ENCODE assay signal across 18 mouse cellular contexts in genomic region chr2:180342189-180342588, GRCm38 (mm10). TPM values are rescaled to one million over a fixed set of nuclear protein-coding genes. Genes with fewer than 3 reads are reported as not detected.
DNase-seq lines count a peak whose midpoint lies in the region; ATAC-seq lines count a peak whose summit lies in the region.
"Had no signal": no experiment of that assay in that cellular context is flagged by ENCODE, and none has a peak within 500 bp of the region (broad histone marks: within the 10 kb centered on the region; RNA-seq: fewer than 3 reads in every experiment).

No protein-coding gene starts in this region.

- H3K4me3 ChIP-seq in kidney, embryonic 14.5 days (ENCODE audit: low read length) = no peak overlapping the region
- no peak overlapping the region for H3K4me3 ChIP-seq in kidney, embryonic 15.5 days (replicated peaks)
- no peak overlapping the region for H3K4me3 ChIP-seq in liver, embryonic 13.5 days (replicated peaks)
- no peak overlapping the region for H3K4me3 ChIP-seq in limb, embryonic 10.5 days
- H3K4me3 ChIP-seq: forebrain, embryonic 15.5 days; liver, embryonic 15.5 days; midbrain, embryonic 12.5 days had no signal

- no peaks in the 10 kb centered on the region for H3K9me3 ChIP-seq in kidney, embryonic 14.5 days (ENCODE audit: control insufficient read depth, low read length)
- no peaks in the 10 kb centered on the region for H3K9me3 ChIP-seq in kidney, embryonic 15.5 days (replicated peaks)
- no peaks in the 10 kb centered on the region for H3K9me3 ChIP-seq in liver, embryonic 13.5 days (replicated peaks)
- H3K9me3 ChIP-seq in limb, embryonic 10.5 days (replicated peaks) = no peaks in the 10 kb centered on the region
- H3K9me3 ChIP-seq: forebrain, embryonic 15.5 days; liver, embryonic 15.5 days; midbrain, embryonic 12.5 days had no signal

- ATAC-seq in kidney, embryonic 14.5 days (ENCODE audit: low FRiP score, low TSS enrichment) = no peak
- ATAC-seq in kidney, embryonic 15.5 days (replicated peaks; ENCODE audit: low FRiP score) = no peak
- no peak for ATAC-seq in liver, embryonic 13.5 days (ENCODE audit: low read depth)
- ATAC-seq: forebrain, embryonic 15.5 days; hindbrain, postnatal 0 days had no signal

- H3K4me2 ChIP-seq in kidney, embryonic 14.5 days (replicated peaks; ENCODE audit: low read depth, low read length) = no peak overlapping the region
- H3K4me2 ChIP-seq in kidney, embryonic 15.5 days = no peak overlapping the region
- H3K4me2 ChIP-seq in liver, embryonic 13.5 days = no peak overlapping the region
- H3K4me2 ChIP-seq: forebrain, embryonic 15.5 days; liver, embryonic 15.5 days; midbrain, embryonic 12.5 days had no signal

- DNase-seq in adrenal gland, adult 2 months = peak; percentile 8
- DNase-seq in adrenal gland, postnatal 4 days (ENCODE audit: low spot score in 2 of 2) = no peak
- peak; percentile 29 for DNase-seq in A20 (ENCODE audit: low read depth, low spot score)
- DNase-seq in liver, embryonic 13.5 days = no peak
- DNase-seq in right cerebral cortex, postnatal 25 days = no peak
- DNase-seq in limb, embryonic 10.5 days (ENCODE audit: low spot score) = no peak
- DNase-seq: cerebellum, adult 8-10 months; heart, postnatal 10 days; kidney, postnatal 10 days; thymus, postnatal 14 days had no signal

- WGBS in kidney, embryonic 14.5 days = 53% methylated on average over 2 of the region's 2 CpGs
- WGBS in kidney, embryonic 15.5 days = 51% methylated on average over 2 of the region's 2 CpGs
- WGBS in liver, embryonic 13.5 days (ENCODE audit: insufficient replicate concordance) = 13% methylated on average over 2 of the region's 2 CpGs
- 51% methylated on average over 2 of the region's 2 CpGs for WGBS in limb, embryonic 10.5 days

- H3K36me3 ChIP-seq in kidney, embryonic 14.5 days (ENCODE audit: control insufficient read depth, insufficient read depth, low read length) = no peaks in the 10 kb centered on the region
- H3K36me3 ChIP-seq in kidney, embryonic 15.5 days = no peaks in the 10 kb centered on the region
- no peaks in the 10 kb centered on the region for H3K36me3 ChIP-seq in liver, embryonic 13.5 days
- H3K36me3 ChIP-seq in limb, embryonic 10.5 days = no peaks in the 10 kb centered on the region
- H3K36me3 ChIP-seq: forebrain, embryonic 15.5 days; liver, embryonic 15.5 days; midbrain, embryonic 12.5 days had no signal

- H3K9ac ChIP-seq in kidney, embryonic 14.5 days (ENCODE audit: low read depth, low read length) = no peak overlapping the region
- no peak overlapping the region for H3K9ac ChIP-seq in kidney, embryonic 15.5 days
- H3K9ac ChIP-seq in liver, embryonic 13.5 days = no peak overlapping the region
- H3K9ac ChIP-seq: forebrain, embryonic 15.5 days; liver, embryonic 15.5 days; midbrain, embryonic 12.5 days had no signal

- H3K27ac ChIP-seq in kidney, embryonic 14.5 days (ENCODE audit: low read depth, low read length) = 0 out of 2 replicates have a peak overlapping the region, but pooled peaks have one; percentile 2
- no peak overlapping the region for H3K27ac ChIP-seq in kidney, embryonic 15.5 days
- H3K27ac ChIP-seq in liver, embryonic 13.5 days = 0 out of 2 replicates have a peak overlapping the region, but pooled peaks have one; percentile 29
- H3K27ac ChIP-seq in limb, embryonic 10.5 days = no peak overlapping the region
- H3K27ac ChIP-seq: forebrain, embryonic 15.5 days; hindbrain, postnatal 0 days; liver, embryonic 15.5 days; midbrain, embryonic 12.5 days had no signal

- H3K27me3 ChIP-seq in kidney, embryonic 14.5 days (ENCODE audit: control insufficient read depth, insufficient read depth, low read length) = peaks cover 8% of the 10 kb centered on the region; the same call in 1 of the 2 replicates
- peaks cover 34% of the 10 kb centered on the region for H3K27me3 ChIP-seq in kidney, embryonic 15.5 days
- peaks cover 19% of the 10 kb centered on the region for H3K27me3 ChIP-seq in liver, embryonic 13.5 days
- peaks cover 28% of the 10 kb centered on the region for H3K27me3 ChIP-seq in limb, embryonic 10.5 days (ENCODE audit: low read depth, poor library complexity, severe bottlenecking)

- peaks cover 4% of the 10 kb centered on the region; the same call in 1 of the 2 replicates for H3K4me1 ChIP-seq in kidney, embryonic 14.5 days (ENCODE audit: control insufficient read depth, insufficient read depth, low read length)
- H3K4me1 ChIP-seq in kidney, embryonic 15.5 days = peaks cover 32% of the 10 kb centered on the region
- H3K4me1 ChIP-seq in liver, embryonic 13.5 days (replicated peaks) = peaks cover 11% of the 10 kb centered on the region
- H3K4me1 ChIP-seq in limb, embryonic 10.5 days = peaks cover 21% of the 10 kb centered on the region
- H3K4me1 ChIP-seq: forebrain, embryonic 15.5 days had no signal

RNA-seq across cellular contexts. Expression of gene Gata5, which starts 7.7 kb away (rescaled TPM):
- total RNA-seq in adrenal gland, adult 2 months (2021) = under 1 TPM; 0.09 to 0.28 TPM
- polyA plus RNA-seq in adrenal gland, adult 2 months (2012; rRNA removed) = 0.25 and 0.31 TPM in 2 replicates
- total RNA-seq in adrenal gland, postnatal 4 days (2021) = under 1 TPM; 0.45 to 0.65 TPM
- 3.5 and 4.5 TPM in 2 replicates for polyA plus RNA-seq in kidney, embryonic 14.5 days (2014; fragmentation: Nextera tagmentation; extraction: Ambion mirVana)
- 3.0 and 4.7 TPM in 2 replicates for polyA plus RNA-seq in kidney, embryonic 15.5 days (2015; fragmentation: Nextera tagmentation; extraction: Ambion mirVana)
- 0.76 and 0.90 TPM in 2 replicates for polyA plus RNA-seq in liver, embryonic 13.5 days (2015; fragmentation: Nextera tagmentation; extraction: Ambion mirVana)
- polyA plus RNA-seq in limb, embryonic 10.5 days (2016; fragmentation: Nextera tagmentation; extraction: Ambion mirVana) = 0.83 and 2.8 TPM in 2 replicates
- total RNA-seq: gastrocnemius, adult 18-20 months; hindbrain, postnatal 0 days; left cerebral cortex, postnatal 25 days had no signal
- polyA plus RNA-seq: forebrain, embryonic 15.5 days; hindbrain, postnatal 0 days; midbrain, embryonic 12.5 days had no signal

RNA-seq across cellular contexts. Expression of gene Rbbp8nl, which starts 52.5 kb away (rescaled TPM):
- not detected for total RNA-seq in adrenal gland, adult 2 months (2021)
- not detected in 2 replicates for polyA plus RNA-seq in adrenal gland, adult 2 months (2012; rRNA removed)
- not detected for total RNA-seq in adrenal gland, postnatal 4 days (2021)
- 0.37 and 1.1 TPM in 2 replicates for polyA plus RNA-seq in kidney, embryonic 14.5 days (2014; fragmentation: Nextera tagmentation; extraction: Ambion mirVana)
- 0.84 and 0.87 TPM in 2 replicates for polyA plus RNA-seq in kidney, embryonic 15.5 days (2015; fragmentation: Nextera tagmentation; extraction: Ambion mirVana)
- polyA plus RNA-seq in liver, embryonic 13.5 days (2015; fragmentation: Nextera tagmentation; extraction: Ambion mirVana) = not detected in 2 replicates
- 0.50 and 0.78 TPM in 2 replicates for polyA plus RNA-seq in limb, embryonic 10.5 days (2016; fragmentation: Nextera tagmentation; extraction: Ambion mirVana)
- total RNA-seq: gastrocnemius, adult 18-20 months; heart, postnatal 10 days; hindbrain, postnatal 0 days; left cerebral cortex, postnatal 25 days had no signal
- polyA plus RNA-seq: forebrain, embryonic 15.5 days; hindbrain, postnatal 0 days; liver, embryonic 15.5 days had no signal

Comparison
In these comparisons a context has a peak if more than half of its experiments do, and no peak if none do; other contexts are left out.
1. DNase-seq: peak in adrenal gland, adult 2 months (single experiment) and A20 (single experiment); none in adrenal gland, postnatal 4 days (0 of 2), liver, embryonic 13.5 days (single experiment), right cerebral cortex, postnatal 25 days (single experiment) and limb, embryonic 10.5 days (single experiment).
2. H3K27ac ChIP-seq: peak in kidney, embryonic 14.5 days (single experiment) and liver, embryonic 13.5 days (single experiment); none in kidney, embryonic 15.5 days (single experiment) and limb, embryonic 10.5 days (single experiment).